Mouse (Mus musculus): ENCODE measurements around the gene Gm20388. TPM values are rescaled to one million over a fixed set of nuclear protein-coding genes. Genes with fewer than 3 reads are reported as not detected.

The Gm20388 gene
- polyA plus RNA-seq, 1 experiment: 0.36 TPM

DNA sequence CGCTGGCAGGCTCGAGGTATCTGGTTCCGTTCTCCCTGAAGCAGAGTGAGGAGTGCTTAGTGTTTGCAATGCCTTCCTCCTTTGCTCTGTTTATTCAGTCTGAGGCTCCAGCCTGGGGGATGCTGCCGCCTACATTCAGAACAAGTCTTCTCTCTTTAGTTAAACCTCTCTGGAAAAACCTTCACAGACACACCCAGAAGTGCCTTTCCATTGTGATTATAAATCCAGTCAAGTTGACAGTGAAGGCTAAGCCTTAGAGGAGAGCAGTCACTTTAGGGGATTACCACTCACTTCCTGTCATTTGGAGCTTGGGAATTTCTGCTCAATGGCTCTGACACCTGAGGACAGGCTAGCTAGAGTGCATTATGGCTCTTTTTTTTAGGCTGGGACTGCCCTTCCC, 3777.2 kb downstream of the Gm20388 start:
- Histone ChIP-seq H3K9me3 (ENCODE audit: control insufficient read depth, low read length) (peaks cover 3% of the 10 kb centered on the region; the same call in 1 of the 2 replicates), H3K4me1 (ENCODE audit: control insufficient read depth) (no peaks in the 10 kb centered on the region), H3K27me3 (ENCODE audit: control insufficient read depth) (no peaks in the 10 kb centered on the region), H3K4me3 (replicated peaks) (no peak overlapping the region), H3K36me3 (ENCODE audit: control insufficient read depth) (no peaks in the 10 kb centered on the region)
- no peak for TF ChIP-seq TAL1 (IDR thresholded peaks at IDR 0.05; ENCODE audit: low read length)

- H3K4me3 ChIP-seq (replicated peaks): no peak overlapping the region
- H3K27me3 ChIP-seq (ENCODE audit: control insufficient read depth): peaks cover 2% of the 10 kb centered on the region; the same call in 1 of the 2 replicates
- TF ChIP-seq GATA1 (IDR thresholded peaks at IDR 0.05; ENCODE audit: low read length) (no peak), TAL1 (IDR thresholded peaks at IDR 0.05; ENCODE audit: low read length) (no peak)
- H3K9me3 ChIP-seq (ENCODE audit: control insufficient read depth, low read length): no peaks in the 10 kb centered on the region
- H3K36me3 ChIP-seq (ENCODE audit: control insufficient read depth): no peaks in the 10 kb centered on the region
- no peaks in the 10 kb centered on the region for H3K4me1 ChIP-seq (ENCODE audit: control insufficient read depth)
These were observed 3781.7 kb downstream of the Gm20388 start for GRCm38 (mm10) chr8:123692165-123692962.

DNA sequence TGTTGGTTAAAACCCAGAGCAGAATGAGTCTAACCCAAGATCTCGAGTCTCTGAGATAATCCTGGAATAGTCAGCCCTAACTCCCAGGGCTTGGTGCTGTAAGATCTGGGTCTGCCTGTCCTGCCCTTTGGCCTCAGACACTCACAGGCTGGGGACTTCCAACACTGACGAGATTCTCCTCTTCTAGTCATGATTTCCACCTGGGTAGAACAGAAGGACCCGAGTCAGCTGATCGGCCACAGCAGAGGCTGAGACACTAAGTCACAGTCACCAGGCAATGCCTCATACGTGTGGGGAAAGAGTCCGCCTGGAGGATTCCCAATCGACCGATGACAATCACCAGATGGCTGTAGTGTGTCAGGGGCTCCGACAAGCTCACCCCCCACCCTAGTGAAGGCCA, 3785.5 kb downstream of the Gm20388 start:
- H3K9me3 ChIP-seq (ENCODE audit: control insufficient read depth, low read length): no peaks in the 10 kb centered on the region
- H3K36me3 ChIP-seq (ENCODE audit: control insufficient read depth): no peaks in the 10 kb centered on the region
- H3K4me1 ChIP-seq (ENCODE audit: control insufficient read depth): no peaks in the 10 kb centered on the region
- TF ChIP-seq GATA1 (IDR thresholded peaks at IDR 0.05; ENCODE audit: low read length): no peak
- TF ChIP-seq TAL1 (IDR thresholded peaks at IDR 0.05; ENCODE audit: low read length): no peak
- H3K27me3 ChIP-seq (ENCODE audit: control insufficient read depth): peaks cover 2% of the 10 kb centered on the region; the same call in 1 of the 2 replicates
- no peak overlapping the region for H3K4me3 ChIP-seq (replicated peaks)

- Histone ChIP-seq H3K36me3 (ENCODE audit: control insufficient read depth) (no peaks in the 10 kb centered on the region), H3K9me3 (ENCODE audit: control insufficient read depth, low read length) (no peaks in the 10 kb centered on the region), H3K4me1 (ENCODE audit: control insufficient read depth) (no peaks in the 10 kb centered on the region), H3K4me3 (replicated peaks) (no peak overlapping the region), H3K27me3 (ENCODE audit: control insufficient read depth) (peaks cover 2% of the 10 kb centered on the region; the same call in 1 of the 2 replicates)
- TF ChIP-seq TAL1 (IDR thresholded peaks at IDR 0.05; ENCODE audit: low read length): no peak
- no peak for TF ChIP-seq GATA1 (IDR thresholded peaks at IDR 0.05; ENCODE audit: low read length)
These were observed 3786.7 kb downstream of the Gm20388 start for GRCm38 (mm10) chr8:123697329-123697728.

GRCm38 (mm10) chr8:123700399-123701070, 3789.9 kb downstream of the Gm20388 start:
- Histone ChIP-seq H3K9me3 (ENCODE audit: control insufficient read depth, low read length) (no peaks in the 10 kb centered on the region), H3K4me3 (replicated peaks) (no peak overlapping the region), H3K4me1 (ENCODE audit: control insufficient read depth) (no peaks in the 10 kb centered on the region), H3K36me3 (ENCODE audit: control insufficient read depth) (no peaks in the 10 kb centered on the region), H3K27me3 (ENCODE audit: control insufficient read depth) (peaks cover 2% of the 10 kb centered on the region; the same call in 1 of the 2 replicates)
- TF ChIP-seq TAL1 (IDR thresholded peaks at IDR 0.05; ENCODE audit: low read length) (no peak), GATA1 (IDR thresholded peaks at IDR 0.05; ENCODE audit: low read length) (no peak)

DNA sequence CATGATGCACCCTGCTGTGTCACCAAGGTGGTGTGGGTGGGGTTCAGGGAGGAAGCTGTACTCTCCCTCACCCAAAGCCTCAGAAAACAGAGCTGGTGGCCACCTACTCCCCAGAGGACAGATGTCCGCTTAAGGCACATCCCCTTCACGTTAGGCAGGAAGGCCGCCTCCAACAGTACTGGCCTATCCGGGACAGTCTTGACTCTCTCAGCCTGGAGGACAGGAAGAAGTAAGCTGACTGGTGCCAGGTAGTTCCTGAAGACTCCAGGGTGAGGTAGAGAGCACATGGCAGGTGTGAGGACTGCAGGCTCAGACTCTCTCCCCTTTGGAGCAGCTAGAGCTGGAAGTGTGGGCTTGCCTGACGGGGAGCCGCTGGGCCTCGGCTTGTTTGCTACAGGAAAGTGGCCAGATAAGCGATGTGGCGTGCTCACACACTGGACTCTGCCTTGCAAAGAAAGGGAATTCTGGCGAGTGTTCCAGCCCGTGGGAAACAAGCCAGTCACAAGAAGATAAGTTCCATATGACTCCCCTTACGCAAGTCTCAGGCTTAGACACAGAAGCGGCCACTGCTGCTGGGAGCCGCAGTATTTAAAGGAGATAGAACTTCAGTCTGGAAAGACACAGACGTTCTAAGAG, 3791.4 kb downstream of the Gm20388 start:
- no peak overlapping the region for H3K4me3 ChIP-seq (replicated peaks)
- no peaks in the 10 kb centered on the region for H3K9me3 ChIP-seq (ENCODE audit: control insufficient read depth, low read length)
- H3K36me3 ChIP-seq (ENCODE audit: control insufficient read depth): no peaks in the 10 kb centered on the region
- no peaks in the 10 kb centered on the region for H3K27me3 ChIP-seq (ENCODE audit: control insufficient read depth)
- TF ChIP-seq TAL1 (IDR thresholded peaks at IDR 0.05; ENCODE audit: low read length) (no peak), GATA1 (IDR thresholded peaks at IDR 0.05; ENCODE audit: low read length) (no peak)
- no peaks in the 10 kb centered on the region for H3K4me1 ChIP-seq (ENCODE audit: control insufficient read depth)

DNA sequence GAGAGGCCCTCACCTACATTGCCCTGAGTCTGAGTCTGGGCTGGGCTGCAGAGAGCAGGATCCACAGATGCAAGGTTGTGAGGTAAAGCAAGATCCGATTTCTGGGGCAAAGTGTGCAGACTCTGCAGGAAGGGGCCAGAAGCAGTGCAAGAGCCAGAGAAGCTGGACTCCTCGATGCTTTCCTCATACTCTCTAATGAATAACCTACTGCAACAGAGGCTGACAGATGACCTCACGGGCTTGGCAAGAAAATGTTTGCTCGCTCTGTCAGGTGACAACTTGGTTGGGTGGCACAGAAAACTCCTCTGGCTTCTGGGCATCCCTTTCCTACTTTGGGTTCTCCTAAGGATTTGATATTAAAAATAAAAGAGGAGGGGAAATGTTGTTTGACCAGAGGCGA, 3794.7 kb downstream of the Gm20388 start:
- H3K27me3 ChIP-seq (ENCODE audit: control insufficient read depth): no peaks in the 10 kb centered on the region
- H3K36me3 ChIP-seq (ENCODE audit: control insufficient read depth): no peaks in the 10 kb centered on the region
- H3K9me3 ChIP-seq (ENCODE audit: control insufficient read depth, low read length): no peaks in the 10 kb centered on the region
- no peak for TF ChIP-seq GATA1 (IDR thresholded peaks at IDR 0.05; ENCODE audit: low read length)
- no peak for TF ChIP-seq TAL1 (IDR thresholded peaks at IDR 0.05; ENCODE audit: low read length)
- H3K4me1 ChIP-seq (ENCODE audit: control insufficient read depth): no peaks in the 10 kb centered on the region
- H3K4me3 ChIP-seq (replicated peaks): no peak overlapping the region

DNA sequence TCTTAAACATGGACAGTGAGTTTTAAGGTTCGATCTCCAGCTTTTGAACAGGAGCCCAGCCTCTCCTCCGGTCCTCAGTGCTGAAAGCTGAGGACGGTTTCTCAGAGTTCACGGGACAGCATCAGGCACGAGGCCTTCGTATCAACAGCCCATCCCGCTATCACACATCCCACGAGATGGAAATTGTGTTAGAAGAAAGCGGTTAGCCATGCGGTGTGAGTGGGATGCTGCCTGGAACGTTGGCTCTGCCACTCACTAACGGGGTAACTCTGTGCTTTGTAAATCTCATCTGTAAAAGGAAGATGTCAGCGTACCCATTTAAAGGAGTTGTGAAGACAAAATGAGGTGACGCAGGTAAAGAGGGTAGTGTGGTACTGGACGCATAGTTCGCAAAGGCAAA, 3796.5 kb downstream of the Gm20388 start:
- H3K36me3 ChIP-seq (ENCODE audit: control insufficient read depth): no peaks in the 10 kb centered on the region
- H3K4me3 ChIP-seq (replicated peaks): no peak overlapping the region
- H3K27me3 ChIP-seq (ENCODE audit: control insufficient read depth): no peaks in the 10 kb centered on the region
- TF ChIP-seq TAL1 (IDR thresholded peaks at IDR 0.05; ENCODE audit: low read length): no peak
- no peak for TF ChIP-seq GATA1 (IDR thresholded peaks at IDR 0.05; ENCODE audit: low read length)
- no peaks in the 10 kb centered on the region for H3K9me3 ChIP-seq (ENCODE audit: control insufficient read depth, low read length)
- no peaks in the 10 kb centered on the region for H3K4me1 ChIP-seq (ENCODE audit: control insufficient read depth)

- no peak for TF ChIP-seq TAL1 (IDR thresholded peaks at IDR 0.05; ENCODE audit: low read length)
- TF ChIP-seq GATA1 (IDR thresholded peaks at IDR 0.05; ENCODE audit: low read length): no peak
- Histone ChIP-seq H3K4me3 (replicated peaks) (no peak overlapping the region), H3K36me3 (ENCODE audit: control insufficient read depth) (no peaks in the 10 kb centered on the region), H3K9me3 (ENCODE audit: control insufficient read depth, low read length) (no peaks in the 10 kb centered on the region), H3K27me3 (ENCODE audit: control insufficient read depth) (no peaks in the 10 kb centered on the region), H3K4me1 (ENCODE audit: control insufficient read depth) (no peaks in the 10 kb centered on the region)
These were observed 3798.1 kb downstream of the Gm20388 start for GRCm38 (mm10) chr8:123708729-123709128.

All from erythroblast, embryonic 14.5 days (primary cell).